Mouse (Mus musculus) midbrain, embryonic 11.5 days (tissue): ENCODE results near the gene Efhd1. TPM values are rescaled to one million over a fixed set of nuclear protein-coding genes. Genes with fewer than 3 reads are reported as not detected.

Experiments
- ATAC-seq: fragments of 200-750 bp; cut with Nextera tagmentation; 2 replicates; pipeline ENCODE4 v1.8.0; 2017; ENCODE audit warnings: moderate TSS enrichment, moderate library complexity; ENCODE audit not compliant: low FRiP score
- DNase-seq: peaks from one replicate; pipeline ENCODE4 v3.0.0; 2015; ENCODE audit warnings: low spot score; ENCODE audit errors: missing footprints
- H3K27ac ChIP-seq: fragments of 300-500 bp; sonication (generic); 2 replicates; pipeline ENCODE4 v1.5.1; 2014; ENCODE audit warnings: low read depth, low read length
- H3K27me3 ChIP-seq: fragments of 300-500 bp; sonication (generic); 2 replicates; pipeline ENCODE4 v1.6.1; 2014; ENCODE audit warnings: mild to moderate bottlenecking, low read length, moderate library complexity, mixed read lengths; ENCODE audit not compliant: control insufficient read depth, insufficient read depth
- H3K36me3 ChIP-seq: fragments of 300-500 bp; sonication (generic); 2 replicates; pipeline ENCODE4 v1.6.1; 2014; ENCODE audit warnings: mild to moderate bottlenecking, low read length, moderate library complexity, mixed read lengths; ENCODE audit not compliant: control insufficient read depth, insufficient read depth
- H3K4me1 ChIP-seq: fragments of 300-500 bp; sonication (generic); 2 replicates; pipeline ENCODE4 v1.6.1; 2014; ENCODE audit warnings: low read length; ENCODE audit not compliant: control insufficient read depth, insufficient read depth
- H3K4me2 ChIP-seq: fragments of 300-500 bp; sonication (generic); 2 replicates; pipeline ENCODE4 v1.6.1; 2014; ENCODE audit warnings: mild to moderate bottlenecking, moderate library complexity
- H3K4me3 ChIP-seq: fragments of 300-500 bp; sonication (generic); 2 replicates; pipeline ENCODE4 v1.5.1; 2014; ENCODE audit warnings: low read depth, low read length
- H3K9ac ChIP-seq: fragments of 300-500 bp; sonication (generic); 2 replicates; pipeline ENCODE4 v1.6.1; 2014; ENCODE audit warnings: low read length
- H3K9me3 ChIP-seq: fragments of 300-500 bp; sonication (generic); 2 replicates; pipeline ENCODE4 v1.6.1; 2016; ENCODE audit warnings: low read length; ENCODE audit not compliant: control insufficient read depth
- WGBS: fragments of 180-500 bp; shearing (Covaris S2); extraction: QIAGEN DNeasy Blood & Tissue Kit; methylation state at CpG from one replicate; pipeline ENCODE4 v1.1.7; 2014; 5-methylcytosine and 5-hydroxymethylcytosine counted together
- polyA plus RNA-seq: library from polyadenylated mRNA; unstranded; fragments of >200 nt; fragmentation: Nextera tagmentation; extraction: Ambion mirVana; gene quantifications from 2 replicates; pipeline ENCODE4 v1.2.1, GENCODE M21; 2014

Efhd1 gene
- polyA plus RNA-seq, 1 experiment from 2014 or later, result 0.83 TPM

- no peaks in the 10 kb centered on the region for H3K27me3 ChIP-seq
- H3K9me3 ChIP-seq, result no peaks in the 10 kb centered on the region
- DNase-seq (no peak), ATAC-seq (no peak)
- H3K36me3 ChIP-seq, result peaks cover 2% of the 10 kb centered on the region; the same call in 1 of the 2 replicates
- H3K4me1 ChIP-seq, result peaks cover 3% of the 10 kb centered on the region; the same call in 1 of the 2 replicates
- no peak overlapping the region for H3K27ac ChIP-seq
- H3K9ac ChIP-seq, result no peak overlapping the region
- H3K4me2 ChIP-seq, result no peak overlapping the region
- WGBS, result 97% methylated on average over 4 of the region's 4 CpGs
- no peak overlapping the region for H3K4me3 ChIP-seq
Observed at GRCm38 (mm10) chr1:87331774-87332173, 67.6 kb downstream of the Efhd1 start.

GRCm38 (mm10) chr1:87350576-87350975 is 86.4 kb downstream of the Efhd1 start:
- ATAC-seq (no peak), DNase-seq (no peak)
- H3K4me3 ChIP-seq, result no peak overlapping the region
- WGBS, result 89% methylated on average over 2 of the region's 2 CpGs
- no peaks in the 10 kb centered on the region for H3K9me3 ChIP-seq
- no peaks in the 10 kb centered on the region for H3K27me3 ChIP-seq
- no peaks in the 10 kb centered on the region for H3K4me1 ChIP-seq
- no peak overlapping the region for H3K27ac ChIP-seq
- H3K36me3 ChIP-seq, result no peaks in the 10 kb centered on the region
- H3K4me2 ChIP-seq, result no peak overlapping the region
- no peak overlapping the region for H3K9ac ChIP-seq

- Histone ChIP-seq H3K9me3 (no peaks in the 10 kb centered on the region), H3K4me2 (no peak overlapping the region), H3K36me3 (peaks cover 3% of the 10 kb centered on the region), H3K4me3 (no peak overlapping the region), H3K4me1 (no peaks in the 10 kb centered on the region), H3K9ac (no peak overlapping the region), H3K27me3 (no peaks in the 10 kb centered on the region), H3K27ac (no peak overlapping the region)
- ATAC-seq, result no peak
- no peak for DNase-seq
- WGBS, result 83% methylated on average over 1 of the region's 1 CpGs
Observed at GRCm38 (mm10) chr1:87360276-87360675, 96.1 kb downstream of the Efhd1 start.

Other genes with a start within 250 kb of the Efhd1 start
- not detected in 2 replicates for gene Alppl2, start 174.4 kb upstream of the Efhd1 start, polyA plus RNA-seq
- not detected in 2 replicates for gene Alpi, start 162.8 kb upstream of the Efhd1 start, polyA plus RNA-seq
- gene Akp3, start 139.4 kb upstream of the Efhd1 start, polyA plus RNA-seq, result not detected in 2 replicates
- gene Ecel1, start 107.8 kb upstream of the Efhd1 start, polyA plus RNA-seq, result 2.7 and 3.1 TPM in 2 replicates
- gene Prss56, start 81.0 kb upstream of the Efhd1 start, polyA plus RNA-seq, result not detected in 2 replicates
- not detected in 2 replicates for gene Chrnd, start 73.8 kb upstream of the Efhd1 start, polyA plus RNA-seq
- not detected in 2 replicates for gene Chrng, start 59.7 kb upstream of the Efhd1 start, polyA plus RNA-seq
- 130 and 135 TPM in 2 replicates for gene Eif4e2, start 50.4 kb upstream of the Efhd1 start, polyA plus RNA-seq
- 50.7 and 51.9 TPM in 2 replicates for gene Gigyf2, start 62.6 kb downstream of the Efhd1 start, polyA plus RNA-seq
- gene Kcnj13, start 130.4 kb downstream of the Efhd1 start, polyA plus RNA-seq, result 0.14 and 0.38 TPM in 2 replicates
- not detected in 2 replicates for gene Snorc, start 205.9 kb downstream of the Efhd1 start, polyA plus RNA-seq
- not detected in 2 replicates for gene Neu2, start 245.5 kb downstream of the Efhd1 start, polyA plus RNA-seq